Mouse (Mus musculus) small intestine, adult 2 months (tissue): ENCODE measurements around the gene Lpp.

ENCODE experiments used
- CTCF ChIP-seq: fragments of 200-500 bp; IDR thresholded peaks from 2 replicates; pipeline ENCODE4 v1.5.1; 2012; ENCODE audit warnings: low read depth, mild to moderate bottlenecking, control low read depth, inconsistent platforms, low read length, moderate library complexity, mixed read lengths; ENCODE audit not compliant: insufficient replicate concordance, insufficient read length; ENCODE audit errors: extremely low read depth
- POLR2A ChIP-seq: fragments of 200-500 bp; IDR thresholded peaks from 2 replicates; pipeline ENCODE4 v1.6.1; 2012; ENCODE audit warnings: low read depth, mild to moderate bottlenecking, control low read depth, inconsistent platforms, low read length, moderate library complexity

- TF ChIP-seq POLR2A, result no peak
- no peak for TF ChIP-seq CTCF
Observed at GRCm38 (mm10) chr16:24442500-24443122, 49.3 kb downstream of the Lpp start.
